Mouse (Mus musculus): Measurements from ENCODE around the gene Atg14.

- TF ChIP-seq CTCF (IDR thresholded peaks at IDR 0.05; ENCODE audit: control insufficient read depth, insufficient read depth, insufficient replicate concordance, low read depth, low read length): no peak
- TF ChIP-seq POLR2A (IDR thresholded peaks at IDR 0.05; ENCODE audit: control insufficient read depth, low read depth, low read length): no peak
Measured at GRCm38 (mm10) chr14:47553380-47553779, 17.1 kb downstream of the Atg14 start.
